Mouse (Mus musculus): ENCODE measurements around the gene Ero1lb.

The Ero1lb gene

GRCm38 (mm10) chr13:12565621-12566390 is at the start of gene Ero1lb:
Ero1lb (plus strand) TSS chr13:12565874.
- peak; percentile 100 for DNase-seq

- peak; percentile 76 for DNase-seq
Measured at GRCm38 (mm10) chr13:12519371-12519770, 46.3 kb upstream of the Ero1lb start.

GRCm38 (mm10) chr13:12519955-12520584 is 45.6 kb upstream of the Ero1lb start, which contains the start of gene Edaradd:
Edaradd (minus strand) TSS chr13:12520438.
- DNase-seq, result peak; percentile 76

- DNase-seq, result no peak
Measured at GRCm38 (mm10) chr13:12522346-12522745, 43.3 kb upstream of the Ero1lb start.

GRCm38 (mm10) chr13:12525678-12526077 is 40.0 kb upstream of the Ero1lb start:
- DNase-seq, result no peak

GRCm38 (mm10) chr13:12534628-12535027 is 31.0 kb upstream of the Ero1lb start:
- DNase-seq, result no peak

GRCm38 (mm10) chr13:12537971-12538370 is 27.7 kb upstream of the Ero1lb start:
- peak; percentile 89 for DNase-seq

GRCm38 (mm10) chr13:12539716-12540115 is 26.0 kb upstream of the Ero1lb start:
- no peak for DNase-seq

GRCm38 (mm10) chr13:12540119-12540518 is 25.6 kb upstream of the Ero1lb start:
- peak; percentile 11 for DNase-seq

GRCm38 (mm10) chr13:12542006-12542981 is 23.4 kb upstream of the Ero1lb start:
- peak; percentile 49 for DNase-seq

GRCm38 (mm10) chr13:12543246-12543645 is 22.4 kb upstream of the Ero1lb start:
- no peak for DNase-seq

GRCm38 (mm10) chr13:12543880-12544568 is 21.6 kb upstream of the Ero1lb start:
- DNase-seq, result no peak

- no peak for DNase-seq
Measured at GRCm38 (mm10) chr13:12554211-12554610, 11.5 kb upstream of the Ero1lb start.

- no peak for DNase-seq
Measured at GRCm38 (mm10) chr13:12559044-12559443, 6.6 kb upstream of the Ero1lb start.

- no peak for DNase-seq
Measured at GRCm38 (mm10) chr13:12559462-12560120, 6.1 kb upstream of the Ero1lb start.

GRCm38 (mm10) chr13:12561729-12562128 is 3.9 kb upstream of the Ero1lb start:
- no peak for DNase-seq

- DNase-seq, result no peak
Measured at GRCm38 (mm10) chr13:12562256-12562655, 3.4 kb upstream of the Ero1lb start.

GRCm38 (mm10) chr13:12567936-12568335 is 2.3 kb downstream of the Ero1lb start:
- DNase-seq, result no peak

GRCm38 (mm10) chr13:12568597-12569469 is 3.2 kb downstream of the Ero1lb start:
- DNase-seq, result no peak

GRCm38 (mm10) chr13:12569741-12570140 is 4.1 kb downstream of the Ero1lb start:
- DNase-seq, result no peak
